ENCODE assay signal across 8 mouse cellular contexts in genomic region chr5:122820777-122821523, GRCm38 (mm10). TPM values are rescaled to one million over a fixed set of nuclear protein-coding genes. Genes with fewer than 3 reads are reported as not detected.
DNase-seq lines count a peak whose midpoint lies in the region; ATAC-seq lines count a peak whose summit lies in the region.

Anapc5 (minus strand) TSS chr5:122821339.

- H3K27ac ChIP-seq in forebrain, embryonic 14.5 days (ENCODE audit: low read depth, low read length) = peak within 1 kb of the TSS; percentile 97
- peak within 1 kb of the TSS; percentile 98 for H3K27ac ChIP-seq in neural tube, embryonic 15.5 days (replicated peaks)

- H3K4me3 ChIP-seq in forebrain, embryonic 14.5 days (ENCODE audit: low read depth, low read length) = peak within 1 kb of the TSS; percentile 91
- H3K4me3 ChIP-seq in neural tube, embryonic 15.5 days (replicated peaks) = peak within 1 kb of the TSS; percentile 93

- peak within 1 kb of the TSS; percentile 56 for H3K4me2 ChIP-seq in forebrain, embryonic 14.5 days (ENCODE audit: low read length)
- peak within 1 kb of the TSS; percentile 63 for H3K4me2 ChIP-seq in neural tube, embryonic 15.5 days

- intact Hi-C loops in heart, postnatal 14 days (cut with DNase I) = loop anchor here (2.0 kb wide), 1 partner anchor 30 kb away; the partner anchor contains the start of gene Rnf34

- H3K9me3 ChIP-seq in forebrain, embryonic 14.5 days (replicated peaks; ENCODE audit: control insufficient read depth, low read length) = no peaks in the 10 kb centered on the region
- no peaks in the 10 kb centered on the region for H3K9me3 ChIP-seq in neural tube, embryonic 15.5 days (replicated peaks)

- peaks cover 32% of the 10 kb centered on the region for H3K36me3 ChIP-seq in forebrain, embryonic 14.5 days (ENCODE audit: control insufficient read depth, insufficient read depth, low read length)
- H3K36me3 ChIP-seq in neural tube, embryonic 15.5 days = peaks cover 27% of the 10 kb centered on the region

- peak within 1 kb of the TSS; percentile 88 for H3K9ac ChIP-seq in forebrain, embryonic 14.5 days (ENCODE audit: low read length)
- H3K9ac ChIP-seq in neural tube, embryonic 15.5 days (replicated peaks) = peak within 1 kb of the TSS; percentile 89

- ATAC-seq in forebrain, embryonic 14.5 days = peak; percentile 100
- peak; percentile 100 for ATAC-seq in neural tube, embryonic 15.5 days (ENCODE audit: low FRiP score)

- peaks cover 9% of the 10 kb centered on the region for H3K4me1 ChIP-seq in forebrain, embryonic 14.5 days (ENCODE audit: control insufficient read depth, insufficient read depth, low read length)
- H3K4me1 ChIP-seq in neural tube, embryonic 15.5 days = peaks cover 16% of the 10 kb centered on the region

- WGBS in forebrain, embryonic 14.5 days = under 1% methylated on average over 55 of the region's 55 CpGs
- WGBS in neural tube, embryonic 15.5 days = under 1% methylated on average over 55 of the region's 55 CpGs

- no peaks in the 10 kb centered on the region for H3K27me3 ChIP-seq in forebrain, embryonic 14.5 days (replicated peaks; ENCODE audit: control insufficient read depth, insufficient read depth, low read length)
- H3K27me3 ChIP-seq in neural tube, embryonic 15.5 days (replicated peaks) = no peaks in the 10 kb centered on the region

- peak; percentile 99 for DNase-seq in ES-CJ7 (ENCODE audit: low read depth, low spot score)
- DNase-seq in cerebellum, adult 11 months = peak; percentile 91
- peak; percentile 99 for DNase-seq in forebrain, embryonic 14.5 days (ENCODE audit: low spot score)
- DNase-seq in heart, postnatal 14 days = peak; percentile 91 to 92
- DNase-seq in layer of hippocampus, adult 11-12 months (ENCODE audit: low spot score) = peak; percentile 94
- DNase-seq in lung, adult 18-20 months = peak; percentile 94 to 95
- peak; percentile 97 for DNase-seq in testis, postnatal 14 days (ENCODE audit: low spot score)

RNA-seq across cellular contexts. Expression of gene Anapc5, which starts in this region (rescaled TPM):
- 484 and 553 TPM in 2 replicates for polyA plus RNA-seq in forebrain, embryonic 14.5 days (2014; fragmentation: Nextera tagmentation; extraction: Ambion mirVana)
- total RNA-seq in heart, postnatal 14 days (2021) = 100 to 1,000 TPM; 162 to 181 TPM
- polyA plus RNA-seq in neural tube, embryonic 15.5 days (2015; fragmentation: Nextera tagmentation; extraction: Ambion mirVana) = 451 TPM in 2 replicates

Comparison
In these comparisons a context has a peak if more than half of its experiments do, and no peak if none do; other contexts are left out.
1. Peak in every context shown above with its lines: DNase-seq, ATAC-seq, H3K4me3 ChIP-seq and H3K27ac ChIP-seq.